Mouse (Mus musculus) lung, adult 18-20 months (tissue): Measurements from ENCODE around the gene Trmt2a.
"Not testable (repeated sequence)": the region's sequence is repeated elsewhere in the genome, so short reads cannot be mapped to it uniquely, and the experiment has no call there.

Experiments
- DNase-seq, 2 experiments: peaks; one replicate each; pipeline ENCODE4 v3.0.0; 2022; ENCODE audit warnings: mixed read lengths in 2 of 2

Gene Trmt2a

DNA sequence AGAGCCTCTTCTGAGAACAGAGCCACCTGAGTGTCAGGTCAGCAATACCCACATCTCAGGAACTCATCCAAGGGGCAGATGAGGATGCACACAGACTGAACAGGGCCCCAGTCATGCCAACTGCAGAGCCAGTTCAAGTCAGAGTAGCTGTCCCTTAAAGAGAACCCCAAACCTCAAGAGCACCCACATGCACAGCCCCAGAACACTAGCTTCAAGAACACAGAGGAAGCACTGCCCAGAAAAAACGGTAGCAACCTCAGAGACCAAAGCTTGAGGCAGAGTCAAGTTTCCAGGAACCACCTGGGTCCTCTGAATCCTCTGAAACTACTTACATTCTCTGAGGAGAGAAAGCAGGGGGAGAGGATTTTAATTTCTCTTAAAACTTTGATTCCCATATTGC, 15.0 kb upstream of the Trmt2a start:
- no peak for DNase-seq

DNA sequence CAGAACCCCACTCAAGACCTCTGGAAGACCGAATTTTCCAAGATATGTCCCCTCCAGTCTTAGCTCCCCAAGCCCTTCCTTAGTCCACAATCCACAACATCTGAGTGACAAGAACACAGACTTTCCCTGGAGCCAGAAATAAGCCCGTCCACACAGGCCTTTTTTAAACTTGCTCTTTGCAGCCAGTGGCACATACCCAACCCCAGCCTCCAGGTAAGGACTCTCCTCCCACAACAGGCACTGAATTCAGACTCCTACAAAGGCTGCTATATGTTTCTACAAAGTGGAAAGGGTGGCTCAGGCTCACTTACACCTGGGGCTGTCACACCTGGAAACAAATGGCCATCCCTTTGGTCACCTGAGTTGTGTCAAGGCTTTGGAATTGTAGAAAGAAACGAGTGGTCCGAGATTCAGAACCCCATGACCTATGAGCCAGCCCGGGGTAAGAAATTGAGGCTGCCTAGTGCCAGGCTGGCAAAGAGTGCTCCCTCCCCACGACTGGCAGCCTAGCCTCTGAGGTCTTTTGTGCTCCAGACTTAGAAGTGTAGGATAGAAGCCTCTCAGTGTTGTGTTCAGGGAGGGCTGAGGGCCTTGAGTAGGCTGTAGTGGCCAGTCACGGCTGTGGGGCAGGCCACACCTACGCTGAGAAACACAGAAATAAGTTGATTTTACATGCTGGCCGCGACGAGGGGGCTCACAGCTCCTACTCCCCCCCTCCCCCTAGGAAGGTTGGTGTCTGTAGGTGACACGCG, 14.4 kb upstream of the Trmt2a start:
- DNase-seq, result no peak

DNA sequence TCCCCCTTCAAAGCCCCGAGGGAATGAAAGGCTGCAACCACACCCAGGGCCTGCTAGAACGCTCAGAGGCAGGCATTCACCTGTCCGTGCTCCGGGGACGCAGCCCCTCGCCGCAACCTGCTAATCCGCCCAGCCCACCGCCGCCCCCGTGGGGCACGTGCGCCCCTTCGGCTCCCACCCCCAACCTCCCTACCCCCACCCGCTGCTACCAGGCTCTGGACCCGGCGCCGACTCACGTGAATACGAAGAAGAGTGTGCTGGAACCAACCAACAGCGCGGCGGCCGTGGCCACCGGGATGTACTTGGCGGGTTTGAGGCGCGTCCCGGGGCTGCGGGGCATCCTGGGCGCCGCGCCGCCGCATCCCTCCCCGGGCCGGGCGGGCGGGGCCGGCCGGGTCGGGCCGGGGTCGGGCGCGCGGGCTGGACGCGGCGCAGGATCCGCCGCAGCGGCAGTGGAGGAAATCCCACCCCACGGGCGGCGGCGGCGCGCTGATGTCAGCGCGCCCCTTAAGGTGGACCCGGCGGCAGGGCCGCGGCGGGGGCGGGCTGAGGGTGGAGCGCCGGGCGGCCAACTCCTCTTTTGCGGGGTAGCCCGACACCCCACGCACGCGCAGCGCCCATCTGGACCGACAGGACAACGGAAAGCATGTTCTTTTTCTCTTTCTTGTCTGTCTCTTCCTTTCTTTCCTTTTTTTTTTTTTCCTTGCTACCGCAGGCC, 13.6 kb upstream of the Trmt2a start, which contains the start of gene Zdhhc8:
Zdhhc8 (minus strand) TSS at position 466 of the 718 bp plus-strand sequence.
- peak; percentile 80 to 81 for DNase-seq

DNA sequence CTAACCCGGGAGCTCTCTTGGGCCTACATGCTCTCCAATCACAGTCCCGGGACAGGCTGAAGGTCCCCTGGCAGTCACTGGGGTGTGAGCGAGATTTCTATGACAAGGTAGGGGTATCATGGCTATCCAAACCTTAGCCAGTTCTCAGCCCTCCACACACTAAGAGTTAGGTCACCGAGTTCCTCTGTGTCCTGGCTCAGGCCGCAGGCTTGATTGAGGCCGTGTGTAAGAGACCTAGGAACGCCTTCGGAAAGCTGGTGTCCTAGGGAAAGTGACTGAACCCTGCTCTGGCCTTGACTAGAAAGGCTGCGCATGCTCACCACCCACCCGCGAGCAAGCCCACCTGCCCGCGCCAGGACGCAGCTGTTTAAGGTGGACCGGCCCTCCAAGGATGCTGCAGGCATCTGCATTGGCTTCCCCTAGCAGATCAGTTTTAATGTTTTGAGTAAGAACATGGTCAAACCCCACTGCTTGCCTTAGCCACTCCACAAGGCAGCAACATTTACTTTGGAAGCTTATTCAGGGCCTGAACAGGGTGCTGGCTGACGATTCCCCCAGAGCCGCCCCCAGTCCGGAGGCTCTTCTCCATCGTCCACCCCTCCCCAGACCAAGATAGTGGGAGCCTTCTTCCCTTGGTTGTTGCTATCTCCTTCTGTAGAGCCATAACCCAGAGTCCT, 13.0 kb upstream of the Trmt2a start:
- peak; percentile 55 to 66 for DNase-seq

DNA sequence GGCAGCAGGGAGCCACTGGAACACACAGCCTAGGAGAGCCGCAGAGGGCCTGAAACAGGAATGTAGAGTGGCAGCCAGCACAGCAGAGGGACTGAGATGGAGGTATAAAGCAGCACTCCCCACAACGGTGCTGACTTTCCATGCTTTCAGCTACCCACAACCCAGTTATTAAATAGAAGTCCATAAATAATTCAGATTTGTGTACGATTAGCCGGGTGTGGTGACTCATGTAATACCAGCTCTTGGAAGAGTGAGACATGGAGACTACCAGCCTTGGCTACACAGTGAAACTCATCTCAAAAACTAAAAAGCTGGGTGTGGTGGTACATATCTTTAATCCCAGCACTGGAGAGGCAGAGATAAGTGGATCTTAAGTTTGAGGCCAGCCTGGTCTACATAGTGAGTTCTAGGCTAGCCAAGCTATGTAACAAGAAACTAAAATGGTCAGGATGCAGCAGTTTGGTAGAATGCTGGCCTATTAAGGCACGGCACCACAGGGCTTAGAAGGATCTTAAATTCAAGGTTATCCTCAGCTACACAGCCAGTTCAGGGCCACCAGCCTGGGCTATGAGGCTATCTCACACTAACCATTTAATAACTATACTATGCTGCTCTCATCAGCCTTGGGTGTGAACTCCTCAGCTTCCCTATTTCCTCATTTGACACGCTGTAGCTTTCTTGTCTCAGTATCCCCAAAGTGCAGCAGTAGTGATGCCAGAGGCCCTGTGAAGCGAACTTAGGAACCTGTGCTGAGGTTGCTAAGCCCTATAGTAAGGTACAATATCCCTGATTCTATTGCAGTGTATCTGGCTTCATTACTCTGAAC, 11.6 kb upstream of the Trmt2a start:
- no peak for DNase-seq

DNA sequence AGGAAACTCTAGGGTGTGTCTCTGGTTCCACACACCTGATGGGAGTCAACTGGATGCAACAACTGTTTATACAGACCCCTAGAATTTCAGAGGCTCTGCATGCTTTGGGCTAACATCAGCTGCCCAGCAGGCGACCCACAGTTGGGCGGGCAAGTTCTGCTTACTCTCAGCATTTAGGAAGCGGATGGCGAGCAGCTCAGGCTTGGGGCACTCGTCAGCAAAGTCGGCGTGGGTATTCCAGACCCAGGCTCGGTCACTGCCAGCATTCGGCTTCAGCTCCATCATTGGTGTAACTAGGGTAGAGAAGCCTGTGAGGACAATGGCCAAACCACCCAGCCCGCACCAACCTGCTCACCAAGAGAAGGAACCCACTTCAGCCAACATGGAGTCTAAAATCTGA, 6.9 kb upstream of the Trmt2a start:
- DNase-seq, result no peak

DNA sequence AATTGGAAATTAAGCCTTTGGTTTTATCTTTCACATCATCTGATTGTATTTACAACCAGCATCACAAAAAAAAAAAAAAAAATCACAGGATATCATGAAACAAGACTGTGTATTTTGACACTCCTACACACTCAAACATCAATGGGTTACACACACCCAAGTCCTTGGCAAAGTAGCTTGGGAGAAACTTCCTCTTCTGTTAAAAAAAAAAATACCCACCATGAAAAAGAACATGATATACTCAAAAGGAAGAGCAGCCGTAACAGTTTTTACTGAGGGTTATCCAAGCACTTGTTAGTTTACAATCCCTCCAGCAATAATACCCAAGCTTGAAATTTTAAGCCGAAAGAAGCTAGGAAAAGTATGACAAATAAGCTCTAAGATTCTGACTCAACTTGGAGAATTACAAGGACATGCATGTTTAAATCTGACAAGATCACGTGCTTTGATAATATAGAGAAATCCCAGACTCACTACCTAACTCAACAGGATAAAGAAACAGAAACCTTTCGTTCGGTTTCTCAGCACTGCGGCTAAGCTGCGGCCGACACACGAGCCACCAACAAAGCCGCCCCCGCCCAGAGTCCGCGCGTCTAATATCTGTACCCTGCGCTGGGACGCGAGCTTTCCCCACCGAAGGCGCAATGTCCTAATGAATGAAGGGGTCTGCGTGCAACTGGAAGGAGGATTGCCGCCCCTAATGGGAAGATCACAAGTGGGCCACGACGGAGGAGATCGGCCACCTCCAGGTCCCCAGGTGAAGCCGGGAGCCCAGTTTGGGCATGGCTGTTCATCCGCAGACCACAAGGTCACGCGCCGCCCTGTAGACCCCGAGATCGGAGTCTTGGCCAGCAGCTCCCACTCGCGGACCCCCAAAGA, 719 bp upstream of the Trmt2a start:
- DNase-seq, result no peak

DNA sequence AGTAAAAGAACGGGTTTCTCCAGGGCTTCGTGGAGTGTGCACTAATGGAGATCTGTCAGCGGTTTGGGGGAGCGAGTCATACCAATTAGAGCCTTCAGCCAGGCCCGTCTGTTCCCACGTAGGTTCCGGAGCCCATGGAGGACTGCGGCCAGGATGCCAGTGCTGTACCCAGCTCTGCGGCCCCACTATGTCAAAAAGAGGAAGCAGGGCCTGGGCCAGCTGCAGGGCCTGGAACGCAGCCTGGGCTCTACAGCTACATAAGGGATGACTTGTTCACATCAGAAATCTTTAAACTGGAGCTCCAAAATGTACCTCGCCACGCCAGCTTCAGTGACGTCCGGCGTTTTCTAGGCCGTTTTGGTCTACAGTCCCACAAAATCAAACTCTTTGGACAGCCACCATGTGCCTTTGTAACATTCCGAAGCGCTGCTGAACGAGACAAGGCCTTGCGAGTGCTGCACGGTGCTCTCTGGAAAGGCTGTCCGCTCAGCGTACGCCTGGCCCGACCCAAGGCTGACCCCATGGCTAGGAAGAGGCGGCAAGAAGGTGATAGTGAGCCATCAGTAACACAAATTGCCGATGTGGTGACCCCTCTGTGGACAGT, 987 bp downstream of the Trmt2a start:
- DNase-seq, result peak; percentile 44 to 45

DNA sequence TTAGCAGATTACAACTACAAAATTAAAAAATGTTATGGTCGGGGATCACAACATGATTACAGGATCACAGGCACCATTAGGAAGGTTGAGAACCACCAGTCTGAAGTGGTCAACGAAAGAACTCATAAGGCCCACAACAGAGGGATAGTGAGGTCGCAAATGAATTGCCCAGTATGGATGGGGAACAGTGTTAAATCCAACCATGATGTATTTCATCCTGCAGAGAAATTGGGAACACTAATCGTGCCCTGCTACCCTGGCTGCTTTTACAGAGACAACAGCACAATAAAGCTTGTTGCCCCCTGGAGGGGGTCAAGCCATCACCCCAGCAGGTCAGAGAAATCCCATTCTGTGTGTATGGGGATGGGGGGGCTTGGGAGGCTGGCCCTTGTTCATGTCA, 1.8 kb downstream of the Trmt2a start:
- DNase-seq, result no peak

DNA sequence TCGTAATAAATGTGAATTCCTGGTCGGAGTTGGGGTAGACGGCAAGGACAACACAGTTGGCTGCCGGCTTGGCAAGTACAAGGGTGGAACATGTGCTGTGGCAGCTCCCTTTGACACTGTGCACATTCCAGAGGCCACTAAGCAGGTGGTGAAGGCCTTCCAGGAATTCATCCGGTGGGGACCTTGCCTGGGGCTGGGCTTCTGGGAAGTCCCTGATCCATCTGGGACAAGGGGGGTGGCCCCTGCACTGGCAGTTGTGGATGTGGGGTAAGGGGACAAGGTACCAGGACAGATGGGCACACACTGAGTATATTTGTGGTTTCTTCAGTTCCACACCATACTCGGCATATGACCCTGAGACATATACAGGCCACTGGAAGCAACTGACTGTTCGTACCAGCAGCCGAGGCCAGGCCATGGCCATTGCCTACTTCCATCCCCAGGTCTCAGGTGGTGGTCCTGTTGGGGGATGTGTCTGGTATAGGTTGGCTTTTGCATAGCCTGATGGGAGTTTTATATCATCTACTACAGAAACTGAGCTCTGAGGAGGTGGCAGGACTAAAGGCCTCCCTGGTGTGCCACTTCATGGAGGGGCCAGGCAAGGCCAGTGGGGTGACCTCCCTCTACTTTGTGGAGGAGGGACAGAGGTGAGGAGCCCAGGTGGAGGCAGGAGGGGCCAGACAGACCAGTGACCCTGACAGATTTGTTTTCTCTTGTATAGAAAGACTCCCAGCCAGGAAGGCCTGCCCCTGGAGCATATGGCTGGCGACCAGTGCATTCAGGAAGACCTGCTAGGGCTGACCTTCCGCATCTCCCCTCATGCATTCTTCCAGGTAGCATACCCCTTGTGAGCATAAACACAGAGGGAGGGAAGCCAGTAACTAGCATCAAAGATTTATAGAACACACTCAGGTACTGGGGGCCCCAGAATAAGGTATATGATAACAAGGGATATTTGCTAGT, 2.6 kb downstream of the Trmt2a start:
- no peak for DNase-seq

DNA sequence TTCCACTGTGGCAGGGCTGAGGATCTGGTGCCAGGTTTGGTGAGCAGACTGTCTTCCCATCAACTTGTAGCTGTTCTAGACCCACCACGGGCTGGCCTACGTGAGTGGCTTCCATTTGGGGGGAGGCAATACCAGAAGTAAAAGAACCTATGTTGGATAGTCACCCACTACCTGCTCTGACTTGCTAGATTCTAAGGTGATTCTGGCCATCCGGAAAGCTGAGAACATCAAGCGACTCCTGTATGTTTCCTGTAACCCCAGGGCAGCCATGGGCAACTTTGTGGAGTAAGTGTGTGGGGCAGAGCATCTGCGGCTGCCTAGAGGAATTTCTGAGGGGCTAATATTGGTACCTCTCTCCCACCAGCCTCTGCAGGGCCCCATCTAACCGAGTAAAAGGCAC, 4.3 kb downstream of the Trmt2a start:
- DNase-seq, result no peak

DNA sequence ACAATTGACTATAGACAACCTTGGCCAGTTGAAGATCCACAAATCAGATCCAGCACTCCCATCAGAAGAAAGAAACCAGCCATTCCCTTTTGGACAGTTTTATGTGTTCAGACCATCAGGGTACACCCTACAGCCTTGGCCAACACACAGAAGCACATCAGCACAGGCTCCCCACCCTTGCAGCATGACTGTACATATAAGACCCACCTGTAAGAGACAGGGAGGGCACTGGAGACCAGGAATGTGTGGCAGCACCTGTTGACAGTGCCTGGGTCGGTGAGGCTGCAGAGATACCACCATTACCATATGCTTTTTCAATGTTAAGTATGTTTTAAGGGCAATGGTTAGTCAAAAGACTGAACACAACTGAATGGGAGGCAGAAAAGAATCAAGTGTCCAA, 5.4 kb downstream of the Trmt2a start:
- no peak for DNase-seq

DNA sequence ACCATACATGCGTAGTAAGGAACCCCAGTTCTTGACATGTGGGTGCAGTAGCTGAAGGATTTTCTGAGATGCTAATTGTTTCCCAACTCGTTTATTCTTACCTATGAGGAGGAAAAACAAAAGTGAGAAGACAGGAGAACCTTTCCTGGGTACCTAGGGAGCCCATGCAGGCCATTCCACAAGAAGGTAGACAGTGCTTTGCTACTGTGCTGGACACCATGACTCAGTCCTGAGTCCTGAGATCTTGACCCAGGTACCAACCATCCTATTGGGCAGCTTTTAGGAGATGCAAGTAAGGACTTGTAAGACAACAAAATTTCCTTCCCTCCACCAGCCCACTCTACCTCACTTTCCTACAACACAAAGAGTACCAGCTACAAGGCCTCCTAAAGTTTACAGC, 9.7 kb downstream of the Trmt2a start, which contains the start of gene Gm49776:
Gm49776 (minus strand) TSS at position 101 of the 400 bp plus-strand sequence.
- DNase-seq, result no peak

DNA sequence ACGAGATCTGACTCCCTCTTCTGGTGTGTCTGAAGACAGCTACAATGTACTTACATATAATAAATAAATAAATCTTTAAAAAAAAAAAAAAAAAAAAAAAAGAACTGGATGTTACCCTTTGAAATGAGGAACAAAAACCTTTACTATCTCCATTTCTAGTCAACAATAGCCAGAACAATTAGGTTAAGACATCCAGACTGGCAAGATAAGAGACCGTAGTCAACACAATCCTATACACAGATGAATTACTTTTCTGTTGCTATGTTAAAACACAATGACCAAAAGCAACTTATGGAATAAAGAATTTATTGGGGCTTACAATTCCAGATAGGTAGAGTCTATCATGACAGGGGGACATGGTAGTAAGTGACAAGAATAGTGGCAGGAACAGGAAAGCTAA, 16.5 kb downstream of the Trmt2a start:
- no peak for DNase-seq

DNA sequence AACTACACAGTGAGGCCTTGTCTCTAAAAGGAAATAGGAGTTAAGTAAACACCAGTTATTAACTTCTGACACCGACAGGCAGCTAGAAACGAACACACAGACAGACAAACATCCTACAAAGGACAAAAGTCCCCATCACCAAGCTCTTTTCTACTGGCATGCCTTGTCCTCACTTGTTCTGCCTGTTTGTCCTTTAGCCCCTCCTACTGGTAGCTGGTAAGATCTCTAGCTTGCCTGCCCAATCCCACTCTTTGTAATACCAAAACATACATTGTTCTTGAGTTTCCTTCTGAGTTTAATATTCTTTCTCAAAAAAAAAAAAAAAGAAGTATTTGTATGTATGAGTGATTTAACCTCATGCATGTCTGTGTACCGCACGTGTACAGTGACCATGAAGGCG, 19.7 kb downstream of the Trmt2a start:
- DNase-seq, result no peak

DNA sequence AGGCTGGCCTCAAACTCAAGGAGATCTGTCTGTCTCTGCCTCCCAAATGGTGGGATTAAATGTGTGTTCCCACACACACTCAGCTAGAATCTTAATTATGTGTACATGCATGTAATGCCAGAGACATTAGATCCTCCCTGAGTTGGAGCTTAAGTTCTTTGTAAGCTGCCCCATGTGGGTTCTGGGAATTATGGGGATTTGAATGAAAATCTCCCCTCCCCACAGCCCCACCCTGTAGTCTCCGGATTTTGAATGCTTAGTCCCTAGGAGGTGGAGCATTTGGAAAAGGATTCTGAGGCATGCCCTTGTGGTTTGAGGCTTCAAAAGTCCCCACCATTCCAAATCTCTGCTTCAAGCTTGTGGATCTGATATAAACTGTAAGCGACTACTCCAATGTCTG, 26.7 kb downstream of the Trmt2a start:
- no peak for DNase-seq

DNA sequence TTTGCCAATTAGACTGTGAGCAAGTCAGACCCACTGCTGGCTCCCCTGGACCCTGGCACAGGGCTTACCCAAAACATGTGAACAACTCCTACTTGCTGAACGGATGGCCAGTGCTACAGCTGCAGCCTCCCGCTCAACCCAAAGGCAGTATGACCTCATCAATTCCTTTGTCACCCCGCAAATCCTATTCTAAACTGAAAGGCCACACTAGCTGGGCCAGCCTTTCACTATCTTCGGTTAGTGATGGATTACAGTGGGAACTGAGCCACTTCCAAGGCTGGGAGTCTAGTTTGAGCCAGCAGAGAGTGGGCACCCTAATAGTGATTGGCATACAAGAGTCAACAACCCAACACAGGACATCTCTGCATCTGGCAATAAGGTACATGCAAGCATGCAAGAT, 39.7 kb downstream of the Trmt2a start:
- no peak for DNase-seq

DNA sequence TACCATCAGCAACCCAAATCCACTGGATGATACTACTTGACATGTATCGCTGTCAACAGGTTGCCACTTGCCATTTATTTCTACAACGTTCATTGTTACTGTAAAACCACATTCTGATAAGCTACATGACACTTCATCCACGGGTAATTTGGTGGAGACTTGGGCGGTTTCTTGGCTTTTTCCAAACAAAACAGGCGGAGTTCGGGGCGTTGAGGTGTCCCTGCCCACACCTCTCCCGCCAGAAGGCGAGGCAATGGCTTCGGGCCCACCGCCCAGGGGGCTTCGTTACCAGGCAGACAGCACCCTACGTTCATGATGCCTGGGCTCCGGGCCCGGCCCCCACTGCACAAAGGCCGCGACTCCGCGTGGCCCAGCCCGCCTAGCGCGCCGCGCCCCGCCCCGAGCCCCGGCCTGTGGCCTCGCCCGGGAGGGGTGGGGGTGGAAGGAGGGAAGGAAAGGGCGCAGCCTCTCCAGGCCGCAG, 40.1 kb downstream of the Trmt2a start:
- DNase-seq, result peak; percentile 83 to 85

DNA sequence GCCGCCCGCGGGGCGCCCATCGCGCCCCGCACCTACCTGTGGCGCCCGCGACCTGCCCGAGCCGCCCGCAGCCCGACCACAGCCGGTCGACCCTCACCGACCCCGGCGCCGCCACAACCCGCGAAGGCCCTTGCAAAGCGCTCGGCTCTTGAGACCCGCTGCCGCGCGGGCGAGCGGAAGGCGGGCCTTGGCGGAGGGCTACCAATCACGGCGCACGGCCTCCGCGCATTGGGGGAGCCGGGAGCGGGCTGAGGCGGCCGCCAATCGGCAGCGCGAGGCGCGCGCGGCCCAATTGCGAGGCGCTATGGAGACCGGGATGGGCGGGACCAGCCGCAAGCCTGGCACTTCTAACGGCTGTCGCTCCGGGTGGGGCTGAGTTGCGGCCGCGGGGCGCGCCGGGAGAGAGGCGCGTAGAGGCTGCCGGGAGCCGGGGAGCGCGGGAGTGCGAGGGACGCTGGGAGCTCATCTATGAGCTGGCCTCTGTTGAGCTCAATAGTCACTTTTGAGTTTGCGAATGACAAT, 40.6 kb downstream of the Trmt2a start, which contains the start of gene Dgcr8:
Dgcr8 (minus strand) TSS at position 180 of the 522 bp plus-strand sequence.
- DNase-seq, result peak; percentile 98

DNA sequence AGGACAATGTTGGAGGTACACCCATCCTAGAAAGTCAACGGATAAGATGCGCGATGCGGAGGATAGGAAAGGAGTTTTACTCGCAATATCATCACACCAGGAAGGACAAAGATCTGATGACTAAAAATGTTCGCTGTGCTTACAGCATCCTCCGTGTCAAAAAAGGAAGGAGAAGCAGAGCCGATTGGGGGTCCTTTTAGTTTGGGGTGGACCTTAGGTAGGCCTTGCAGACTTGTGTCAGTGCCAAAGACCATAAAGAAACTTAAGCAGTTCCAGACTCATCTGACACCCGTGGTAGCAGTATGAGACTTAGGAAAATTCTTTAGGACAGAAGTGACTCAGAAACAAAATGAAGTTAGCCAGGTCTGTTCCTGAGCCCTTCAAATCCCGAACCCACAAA, 41.1 kb downstream of the Trmt2a start:
- not testable (repeated sequence) for DNase-seq
